Mouse (Mus musculus) liver, embryonic 14.5 days (tissue): ENCODE results near the gene Gm20458.
A peak's percentile ranks its signal among the peaks of the same experiment; 100 is the strongest.

Experiments
- CTCF ChIP-seq: IDR thresholded peaks from 2 replicates; pipeline ENCODE4 v1.5.1; 2016; ENCODE audit warnings: antibody characterized with exemption, low read depth, control low read depth
- EP300 ChIP-seq: IDR thresholded peaks from 2 replicates; pipeline ENCODE4 v1.6.1; 2016; ENCODE audit warnings: antibody characterized with exemption, low read depth

- no peak for TF ChIP-seq CTCF
- peak; percentile 39; the same call in 1 of the 2 replicates for TF ChIP-seq EP300
These were observed 6.0 kb downstream of the Gm20458 start for GRCm38 (mm10) chr2:164466787-164467186.
